Mouse (Mus musculus) c-Kit-positive CD71-positive TER-119-positive erythroid progenitor cells, embryonic 14.5 days (primary cell): ENCODE measurements around the gene Dock7.

Experiments
- DNase-seq: peaks from one replicate; pipeline ENCODE4 v3.0.0-alpha.2; 2013; ENCODE audit warnings: low spot score

Dock7 gene

GRCm38 (mm10) chr4:99121123-99121755, 524 bp upstream of the Dock7 start:
- DNase-seq, result peak; percentile 9

GRCm38 (mm10) chr4:99119051-99119450, 1.7 kb downstream of the Dock7 start:
- DNase-seq, result no peak

- no peak for DNase-seq
Measured at GRCm38 (mm10) chr4:99115797-99116196, 4.9 kb downstream of the Dock7 start.

GRCm38 (mm10) chr4:99111670-99112069, 9.0 kb downstream of the Dock7 start:
- no peak for DNase-seq

GRCm38 (mm10) chr4:99108817-99109216, 11.9 kb downstream of the Dock7 start:
- DNase-seq, result no peak

- DNase-seq, result no peak
Measured at GRCm38 (mm10) chr4:99102846-99103245, 17.9 kb downstream of the Dock7 start.

- no peak for DNase-seq
Measured at GRCm38 (mm10) chr4:99100724-99101123, 20.0 kb downstream of the Dock7 start.

GRCm38 (mm10) chr4:99091777-99092176, 28.9 kb downstream of the Dock7 start:
- no peak for DNase-seq

- DNase-seq, result no peak
Measured at GRCm38 (mm10) chr4:99091151-99091701, 29.5 kb downstream of the Dock7 start.

GRCm38 (mm10) chr4:99087760-99088485, 32.8 kb downstream of the Dock7 start:
- DNase-seq, result peak; percentile 16

GRCm38 (mm10) chr4:99083862-99084261, 36.9 kb downstream of the Dock7 start:
- DNase-seq, result no peak

- DNase-seq, result no peak
Measured at GRCm38 (mm10) chr4:99081169-99081568, 39.5 kb downstream of the Dock7 start.

GRCm38 (mm10) chr4:99078005-99078404, 42.7 kb downstream of the Dock7 start:
- no peak for DNase-seq

- DNase-seq, result no peak
Measured at GRCm38 (mm10) chr4:99068806-99069205, 51.9 kb downstream of the Dock7 start.

GRCm38 (mm10) chr4:99064524-99064923, 56.2 kb downstream of the Dock7 start:
- no peak for DNase-seq

GRCm38 (mm10) chr4:99048581-99048980, 72.1 kb downstream of the Dock7 start:
- no peak for DNase-seq

- DNase-seq, result no peak
Measured at GRCm38 (mm10) chr4:99046471-99046870, 74.2 kb downstream of the Dock7 start.

- DNase-seq, result peak; percentile 45
Measured at GRCm38 (mm10) chr4:99044854-99045253, 75.9 kb downstream of the Dock7 start.

- DNase-seq, result no peak
Measured at GRCm38 (mm10) chr4:99032921-99033320, 87.8 kb downstream of the Dock7 start.

- DNase-seq, result no peak
Measured at GRCm38 (mm10) chr4:99030686-99031085, 90.0 kb downstream of the Dock7 start, which contains the start of gene Angptl3. Gene Angptl3 (plus strand): TSS chr4:99030954.

GRCm38 (mm10) chr4:99028377-99028776, 92.3 kb downstream of the Dock7 start:
- DNase-seq, result no peak

GRCm38 (mm10) chr4:99022221-99022620, 98.5 kb downstream of the Dock7 start:
- no peak for DNase-seq

- DNase-seq, result no peak
Measured at GRCm38 (mm10) chr4:99011039-99011438, 109.7 kb downstream of the Dock7 start.
